Mouse (Mus musculus) kidney, adult 11 months (tissue): ENCODE measurements at regions not wholly inside any gene's neighbourhood (a gene's known extent, or its start where the extent isn't known, plus 50 kb on each side); places are given as distances from the start of the nearest gene placed in this dataset.

Experiments used
- DNase-seq: peaks from one replicate; pipeline ENCODE4 v3.0.0; 2022

GRCm38 (mm10) chr17:62058016-62058415 is 823.1 kb downstream of the Efna5 start:
- DNase-seq, result no peak

GRCm38 (mm10) chr17:62054801-62055200 is 826.3 kb downstream of the Efna5 start:
- DNase-seq, result no peak

- no peak for DNase-seq
Measured at GRCm38 (mm10) chr17:62048989-62049388, 832.1 kb downstream of the Efna5 start.

- DNase-seq, result no peak
Measured at GRCm38 (mm10) chr17:62030614-62031013, 850.5 kb downstream of the Efna5 start.
